Comparison of ENCODE assay signal across 8 mouse cellular contexts in genomic region chr16:90386514-90387160, GRCm38 (mm10). TPM values are rescaled to one million over a fixed set of nuclear protein-coding genes. Genes with fewer than 3 reads are reported as not detected.
A peak's percentile ranks its signal among the peaks of the same experiment; 100 is the strongest.
DNase-seq lines count a peak whose midpoint lies in the region; ATAC-seq and TF ChIP-seq lines count a peak whose summit lies in the region.

No protein-coding gene starts in this region.

- peaks cover 66% of the 10 kb centered on the region for H3K4me1 ChIP-seq in heart, embryonic 13.5 days
- H3K4me1 ChIP-seq in lung, postnatal 0 days (ENCODE audit: insufficient read depth, low read depth, low read length), result peaks cover 8% of the 10 kb centered on the region; the same call in 1 of the 2 replicates

- H3K9me3 ChIP-seq in heart, embryonic 13.5 days, result peaks cover 6% of the 10 kb centered on the region; the same call in 1 of the 2 replicates
- no peaks in the 10 kb centered on the region for H3K9me3 ChIP-seq in lung, postnatal 0 days (ENCODE audit: low read length)

- TF ChIP-seq EP300 in lung, postnatal 0 days (IDR thresholded peaks at IDR 0.05), result no peak

- H3K9ac ChIP-seq in heart, embryonic 13.5 days, result peak overlapping the region; percentile 89
- H3K9ac ChIP-seq in lung, postnatal 0 days (replicated peaks; ENCODE audit: low read depth), result peak overlapping the region; percentile 66

- peaks cover 11% of the 10 kb centered on the region; the same call in 1 of the 2 replicates for H3K27me3 ChIP-seq in heart, embryonic 13.5 days (replicated peaks)
- H3K27me3 ChIP-seq in lung, postnatal 0 days (replicated peaks; ENCODE audit: insufficient read depth, low read length), result no peaks in the 10 kb centered on the region

- peak; percentile 64 for TF ChIP-seq CTCF in lung, postnatal 0 days (IDR thresholded peaks at IDR 0.05)

- peak overlapping the region; percentile 94 for H3K27ac ChIP-seq in heart, embryonic 13.5 days (replicated peaks)
- H3K27ac ChIP-seq in lung, postnatal 0 days (ENCODE audit: low read length), result peak overlapping the region; percentile 87

- H3K4me3 ChIP-seq in heart, embryonic 13.5 days, result peak overlapping the region; percentile 71
- H3K4me3 ChIP-seq in lung, postnatal 0 days (ENCODE audit: low read depth, low read length), result peak overlapping the region; percentile 79

- WGBS in heart, embryonic 13.5 days, result under 1% methylated on average over 48 of the region's 49 CpGs
- under 1% methylated on average over 45 of the region's 49 CpGs for WGBS in lung, postnatal 0 days

- peaks cover 19% of the 10 kb centered on the region for H3K36me3 ChIP-seq in heart, embryonic 13.5 days
- no peaks in the 10 kb centered on the region for H3K36me3 ChIP-seq in lung, postnatal 0 days (ENCODE audit: insufficient read depth, low read length)

- peak overlapping the region; percentile 84 for H3K4me2 ChIP-seq in heart, embryonic 13.5 days
- peak overlapping the region; percentile 95 for H3K4me2 ChIP-seq in lung, postnatal 0 days (replicated peaks; ENCODE audit: low read depth, low read length)

- DNase-seq in left cerebral cortex, adult 18-20 months (ENCODE audit: low spot score in 2 of 2), result peak; percentile 26 to 51
- no peak for DNase-seq in left cerebral cortex, adult 11 months (ENCODE audit: low spot score)
- DNase-seq in embryo, embryonic 11 days, result peak; percentile 85
- DNase-seq in kidney, postnatal 10 days, result peak; percentile 76
- peak; percentile 68 for DNase-seq in lung, postnatal 0 days (ENCODE audit: low spot score)
- DNase-seq in retina, postnatal 1 day, result peak; percentile 79
- DNase-seq in c-Kit-positive CD71-positive TER-119-positive erythroid progenitor cells, embryonic 14.5 days (ENCODE audit: low spot score), result no peak

- no peak for ATAC-seq in heart, embryonic 13.5 days (ENCODE audit: extremely low read depth, insufficient number of reproducible peaks, low FRiP score, low TSS enrichment)
- peak; percentile 34 for ATAC-seq in lung, postnatal 0 days

RNA-seq across cellular contexts. Expression of gene Hunk, which starts 0.8 kb away (rescaled TPM):
- total RNA-seq in left cerebral cortex, adult 18-20 months (2021), result 10 to 100 TPM; 13.0 to 16.8 TPM
- 9.5 and 10.6 TPM in 2 replicates for polyA plus RNA-seq in heart, embryonic 13.5 days (2015; fragmentation: Nextera tagmentation; extraction: Ambion mirVana)
- polyA plus RNA-seq in lung, postnatal 0 days (2015; fragmentation: Nextera tagmentation; extraction: Ambion mirVana), result 6.4 and 7.4 TPM in 2 replicates

Comparison
In these comparisons a context has a peak if more than half of its experiments do, and no peak if none do; other contexts are left out.
1. DNase-seq: peak in left cerebral cortex, adult 18-20 months (2 of 2), embryo, embryonic 11 days (single experiment), kidney, postnatal 10 days (single experiment), lung, postnatal 0 days (single experiment) and retina, postnatal 1 day (single experiment); none in left cerebral cortex, adult 11 months (single experiment) and c-Kit-positive CD71-positive TER-119-positive erythroid progenitor cells, embryonic 14.5 days (single experiment).